Comparison of ENCODE assay signal across 9 mouse cellular contexts in genomic region chr7:127685304-127686018, GRCm38 (mm10). TPM values are rescaled to one million over a fixed set of nuclear protein-coding genes. Genes with fewer than 3 reads are reported as not detected.
A peak's percentile ranks its signal among the peaks of the same experiment; 100 is the strongest.
DNase-seq lines count a peak whose midpoint lies in the region; ATAC-seq and TF ChIP-seq lines count a peak whose summit lies in the region.
"Had no signal": no experiment of that assay in that cellular context is flagged by ENCODE, and none has a peak within 500 bp of the region (broad histone marks: within the 10 kb centered on the region; RNA-seq: fewer than 3 reads in every experiment).

No protein-coding gene starts in this region.

- H3K36me3 ChIP-seq in liver, embryonic 11.5 days (ENCODE audit: control insufficient read depth, insufficient read depth, low read length) = no peaks in the 10 kb centered on the region
- no peaks in the 10 kb centered on the region for H3K36me3 ChIP-seq in liver, postnatal 0 days (replicated peaks; ENCODE audit: insufficient read depth, low read length)
- peaks cover 25% of the 10 kb centered on the region for H3K36me3 ChIP-seq in limb, embryonic 13.5 days
- H3K36me3 ChIP-seq in stomach, embryonic 16.5 days (ENCODE audit: control insufficient read depth, insufficient read depth, low read length) = no peaks in the 10 kb centered on the region
- H3K36me3 ChIP-seq in forebrain, embryonic 14.5 days (ENCODE audit: control insufficient read depth, insufficient read depth, low read length) = no peaks in the 10 kb centered on the region

- no peaks in the 10 kb centered on the region for H3K27me3 ChIP-seq in liver, embryonic 11.5 days (replicated peaks; ENCODE audit: control insufficient read depth, insufficient read depth, low read length)
- no peaks in the 10 kb centered on the region for H3K27me3 ChIP-seq in liver, postnatal 0 days (ENCODE audit: insufficient read depth, low read length)
- no peaks in the 10 kb centered on the region for H3K27me3 ChIP-seq in limb, embryonic 13.5 days
- no peaks in the 10 kb centered on the region for H3K27me3 ChIP-seq in stomach, embryonic 16.5 days (ENCODE audit: control insufficient read depth, insufficient read depth, low read length)
- H3K27me3 ChIP-seq in forebrain, embryonic 14.5 days (replicated peaks; ENCODE audit: control insufficient read depth, insufficient read depth, low read length) = no peaks in the 10 kb centered on the region

- H3K4me1 ChIP-seq in liver, embryonic 11.5 days (replicated peaks; ENCODE audit: control insufficient read depth, insufficient read depth, low read length) = peaks cover 17% of the 10 kb centered on the region
- H3K4me1 ChIP-seq in liver, postnatal 0 days (ENCODE audit: insufficient read depth) = 0 out of 2 replicates have a peak, but pooled peaks cover 3% of the 10 kb centered on the region
- 0 out of 2 replicates have a peak, but pooled peaks cover 3% of the 10 kb centered on the region for H3K4me1 ChIP-seq in limb, embryonic 13.5 days
- H3K4me1 ChIP-seq in stomach, embryonic 16.5 days (ENCODE audit: control insufficient read depth, insufficient read depth, low read length) = peaks cover 9% of the 10 kb centered on the region; the same call in 1 of the 2 replicates
- H3K4me1 ChIP-seq in forebrain, embryonic 14.5 days (ENCODE audit: control insufficient read depth, insufficient read depth, low read length) = no peaks in the 10 kb centered on the region

- no peak for TF ChIP-seq CTCF in liver, postnatal 0 days (IDR thresholded peaks at IDR 0.05; ENCODE audit: low read depth)

- ATAC-seq in frontal cortex, adult (ENCODE audit: low TSS enrichment) = peak; percentile 60
- ATAC-seq in liver, embryonic 11.5 days (replicated peaks; ENCODE audit: low FRiP score) = no peak
- no peak for ATAC-seq in liver, postnatal 0 days
- peak; percentile 79 for ATAC-seq in limb, embryonic 13.5 days (ENCODE audit: low FRiP score, low read depth)
- peak; percentile 54 for ATAC-seq in stomach, embryonic 16.5 days (ENCODE audit: insufficient read depth, low FRiP score)
- ATAC-seq in forebrain, embryonic 14.5 days = no peak

- no peak overlapping the region for H3K4me2 ChIP-seq in liver, embryonic 11.5 days
- H3K4me2 ChIP-seq in liver, postnatal 0 days (ENCODE audit: low read depth, low read length) = no peak overlapping the region
- no peak overlapping the region for H3K4me2 ChIP-seq in limb, embryonic 13.5 days (replicated peaks)
- H3K4me2 ChIP-seq in stomach, embryonic 16.5 days (ENCODE audit: low read depth, low read length) = no peak overlapping the region
- H3K4me2 ChIP-seq in forebrain, embryonic 14.5 days (ENCODE audit: low read length) = no peak overlapping the region

- no peak overlapping the region for H3K4me3 ChIP-seq in liver, embryonic 11.5 days (ENCODE audit: low read depth, low read length)
- no peak overlapping the region for H3K4me3 ChIP-seq in liver, postnatal 0 days (ENCODE audit: low read depth, low read length)
- H3K4me3 ChIP-seq in limb, embryonic 13.5 days = no peak overlapping the region
- no peak overlapping the region for H3K4me3 ChIP-seq in stomach, embryonic 16.5 days (replicated peaks; ENCODE audit: low read length)
- no peak overlapping the region for H3K4me3 ChIP-seq in forebrain, embryonic 14.5 days (ENCODE audit: low read depth, low read length)

- 0 out of 2 replicates have a peak overlapping the region, but pooled peaks have one; percentile 28 for H3K27ac ChIP-seq in liver, embryonic 11.5 days (ENCODE audit: low read depth, low read length)
- H3K27ac ChIP-seq in liver, postnatal 0 days (ENCODE audit: low read depth) = no peak overlapping the region
- no peak overlapping the region for H3K27ac ChIP-seq in limb, embryonic 13.5 days
- H3K27ac ChIP-seq in stomach, embryonic 16.5 days (ENCODE audit: low read length) = peak overlapping the region; percentile 32; the same call in 1 of the 2 replicates
- no peak overlapping the region for H3K27ac ChIP-seq in forebrain, embryonic 14.5 days (ENCODE audit: low read depth, low read length)

- no peak for DNase-seq in frontal cortex, postnatal 14 days (ENCODE audit: low spot score in 2 of 2)
- no peak for DNase-seq in liver, embryonic 11.5 days (ENCODE audit: low spot score)
- DNase-seq in liver, postnatal 0 days = no peak
- no peak for DNase-seq in forebrain, embryonic 14.5 days (ENCODE audit: low spot score)
- DNase-seq in spleen, adult 18-20 months = no peak
- DNase-seq: right cerebral cortex, postnatal 14 days had no signal

- no peak overlapping the region for H3K9ac ChIP-seq in liver, embryonic 11.5 days (ENCODE audit: low read depth, low read length)
- H3K9ac ChIP-seq in liver, postnatal 0 days (replicated peaks) = no peak overlapping the region
- H3K9ac ChIP-seq in limb, embryonic 13.5 days = no peak overlapping the region
- H3K9ac ChIP-seq in stomach, embryonic 16.5 days (ENCODE audit: low read length) = peak overlapping the region; percentile 31; the same call in 1 of the 2 replicates
- H3K9ac ChIP-seq in forebrain, embryonic 14.5 days (ENCODE audit: low read length) = no peak overlapping the region

- H3K9me3 ChIP-seq in liver, embryonic 11.5 days (ENCODE audit: control insufficient read depth, low read length) = no peaks in the 10 kb centered on the region
- no peaks in the 10 kb centered on the region for H3K9me3 ChIP-seq in liver, postnatal 0 days (ENCODE audit: low read length)
- H3K9me3 ChIP-seq in limb, embryonic 13.5 days = no peaks in the 10 kb centered on the region
- no peaks in the 10 kb centered on the region for H3K9me3 ChIP-seq in stomach, embryonic 16.5 days (replicated peaks; ENCODE audit: control insufficient read depth, low read length)
- H3K9me3 ChIP-seq in forebrain, embryonic 14.5 days (replicated peaks; ENCODE audit: control insufficient read depth, low read length) = no peaks in the 10 kb centered on the region

- WGBS in liver, embryonic 11.5 days = 72% methylated on average over 14 of the region's 14 CpGs
- WGBS in liver, postnatal 0 days (ENCODE audit: insufficient replicate concordance) = 82% methylated on average over 14 of the region's 14 CpGs
- WGBS in limb, embryonic 13.5 days = 70% methylated on average over 14 of the region's 14 CpGs
- 36% methylated on average over 14 of the region's 14 CpGs for WGBS in stomach, embryonic 16.5 days
- WGBS in forebrain, embryonic 14.5 days = 80% methylated on average over 14 of the region's 14 CpGs

- TF ChIP-seq EP300 in liver, postnatal 0 days (IDR thresholded peaks at IDR 0.05; ENCODE audit: low read depth) = no peak

RNA-seq across cellular contexts. Expression of gene Bcl7c, which starts 23.3 kb away (rescaled TPM):
- polyA plus RNA-seq in liver, embryonic 11.5 days (2014; fragmentation: Nextera tagmentation; extraction: Ambion mirVana) = 46.8 and 50.7 TPM in 2 replicates
- polyA plus RNA-seq in liver, postnatal 0 days (2015; fragmentation: Nextera tagmentation; extraction: Ambion mirVana) = 20.1 and 26.5 TPM in 2 replicates
- 82.3 and 85.8 TPM in 2 replicates for polyA plus RNA-seq in limb, embryonic 13.5 days (2015; fragmentation: Nextera tagmentation; extraction: Ambion mirVana)
- polyA plus RNA-seq in stomach, embryonic 16.5 days (2015; fragmentation: Nextera tagmentation; extraction: Ambion mirVana) = 26.2 and 33.1 TPM in 2 replicates
- 40.8 and 45.7 TPM in 2 replicates for polyA plus RNA-seq in forebrain, embryonic 14.5 days (2014; fragmentation: Nextera tagmentation; extraction: Ambion mirVana)

RNA-seq across cellular contexts. Expression of gene Ctf1, which starts 27.1 kb away (rescaled TPM):
- 5.5 and 5.8 TPM in 2 replicates for polyA plus RNA-seq in liver, embryonic 11.5 days (2014; fragmentation: Nextera tagmentation; extraction: Ambion mirVana)
- 7.9 and 10.0 TPM in 2 replicates for polyA plus RNA-seq in liver, postnatal 0 days (2015; fragmentation: Nextera tagmentation; extraction: Ambion mirVana)
- polyA plus RNA-seq in limb, embryonic 13.5 days (2015; fragmentation: Nextera tagmentation; extraction: Ambion mirVana) = 28.3 and 31.6 TPM in 2 replicates
- polyA plus RNA-seq in stomach, embryonic 16.5 days (2015; fragmentation: Nextera tagmentation; extraction: Ambion mirVana) = 8.1 and 10.3 TPM in 2 replicates
- 5.3 and 5.9 TPM in 2 replicates for polyA plus RNA-seq in forebrain, embryonic 14.5 days (2014; fragmentation: Nextera tagmentation; extraction: Ambion mirVana)

RNA-seq across cellular contexts. Expression of gene Ctf2, which starts 46.5 kb away (rescaled TPM):
- 0.25 and 0.40 TPM in 2 replicates for polyA plus RNA-seq in liver, embryonic 11.5 days (2014; fragmentation: Nextera tagmentation; extraction: Ambion mirVana)
- not detected in 2 replicates for polyA plus RNA-seq in liver, postnatal 0 days (2015; fragmentation: Nextera tagmentation; extraction: Ambion mirVana)
- polyA plus RNA-seq in limb, embryonic 13.5 days (2015; fragmentation: Nextera tagmentation; extraction: Ambion mirVana) = 0.46 and 0.50 TPM in 2 replicates
- 0.21 and 0.22 TPM in 2 replicates for polyA plus RNA-seq in stomach, embryonic 16.5 days (2015; fragmentation: Nextera tagmentation; extraction: Ambion mirVana)
- polyA plus RNA-seq in forebrain, embryonic 14.5 days (2014; fragmentation: Nextera tagmentation; extraction: Ambion mirVana) = 0.09 TPM in 1 of 2 replicates, not detected in the other

RNA-seq across cellular contexts. Expression of gene Fbxl19, which starts 58.9 kb away (rescaled TPM):
- polyA plus RNA-seq in liver, embryonic 11.5 days (2014; fragmentation: Nextera tagmentation; extraction: Ambion mirVana) = 3.1 and 3.7 TPM in 2 replicates
- polyA plus RNA-seq in liver, postnatal 0 days (2015; fragmentation: Nextera tagmentation; extraction: Ambion mirVana) = 1.6 and 1.9 TPM in 2 replicates
- polyA plus RNA-seq in limb, embryonic 13.5 days (2015; fragmentation: Nextera tagmentation; extraction: Ambion mirVana) = 6.7 TPM in 2 replicates
- polyA plus RNA-seq in stomach, embryonic 16.5 days (2015; fragmentation: Nextera tagmentation; extraction: Ambion mirVana) = 2.8 and 3.2 TPM in 2 replicates
- 7.2 and 7.8 TPM in 2 replicates for polyA plus RNA-seq in forebrain, embryonic 14.5 days (2014; fragmentation: Nextera tagmentation; extraction: Ambion mirVana)

Comparison
In these comparisons a context has a peak if more than half of its experiments do, and no peak if none do; other contexts are left out.
1. H3K27ac ChIP-seq: peak in liver, embryonic 11.5 days (single experiment) and stomach, embryonic 16.5 days (single experiment); none in liver, postnatal 0 days (single experiment), limb, embryonic 13.5 days (single experiment) and forebrain, embryonic 14.5 days (single experiment).
2. ATAC-seq: peak in frontal cortex, adult (single experiment), limb, embryonic 13.5 days (single experiment) and stomach, embryonic 16.5 days (single experiment); none in liver, embryonic 11.5 days (single experiment), liver, postnatal 0 days (single experiment) and forebrain, embryonic 14.5 days (single experiment).